Mouse (Mus musculus): Measurements from ENCODE around the gene Lama1.
A peak's percentile ranks its signal among the peaks of the same experiment; 100 is the strongest.

GRCm38 (mm10) chr17:67667981-67668380 is 29.1 kb upstream of the Lama1 start:
- TF ChIP-seq EP300 (optimal IDR thresholded peaks at IDR 0.05) = no peak
- TF ChIP-seq CTCF (IDR thresholded peaks at IDR 0.05; ENCODE audit: low read depth) = peak; percentile 93
